Mouse (Mus musculus) liver, embryonic 14.5 days (tissue): Measurements from ENCODE around the gene Optn. TPM values are rescaled to one million over a fixed set of nuclear protein-coding genes. Genes with fewer than 3 reads are reported as not detected.

Experiments
- ATAC-seq: fragments of 200-750 bp; cut with Nextera tagmentation; 2 replicates; pipeline ENCODE4 v1.8.0; 2017; ENCODE audit warnings: moderate number of reproducible peaks, mild to moderate bottlenecking, moderate library complexity; ENCODE audit not compliant: insufficient read depth
- DNase-seq, 3 experiments: peaks; one replicate each; pipeline ENCODE4 v3.0.0-alpha.2; 2012 to 2013; ENCODE audit warnings: low read depth in 3 of 3, low spot score in 3 of 3
- H3K27ac ChIP-seq: fragments of 300-500 bp; sonication (generic); 2 replicates; pipeline ENCODE4 v1.5.1; 2014; ENCODE audit warnings: moderate library complexity, mild to moderate bottlenecking, control low read depth, inconsistent platforms
- H3K27me3 ChIP-seq: fragments of 300-500 bp; sonication (generic); 2 replicates; pipeline ENCODE4 v1.6.1; 2014; ENCODE audit warnings: mild to moderate bottlenecking, low read length, moderate library complexity; ENCODE audit not compliant: control insufficient read depth, insufficient read depth
- H3K36me3 ChIP-seq: fragments of 300-500 bp; sonication (generic); replicated peaks from 2 replicates; pipeline ENCODE4 v1.6.1; 2014; ENCODE audit warnings: low read depth; ENCODE audit not compliant: control insufficient read depth, insufficient read depth
- H3K4me1 ChIP-seq, 2 experiments: fragments of 200-500 bp in 1 of 2; fragments of 300-500 bp in 1 of 2; sonication (generic) in 1 of 2; replicated peaks; 2 replicates each; pipeline ENCODE4 v1.6.1; 2012 to 2014; ENCODE audit warnings: antibody characterized with exemption in 1 of 2, inconsistent platforms in 1 of 2, low read length in 1 of 2; ENCODE audit not compliant: control insufficient read depth in 2 of 2, insufficient read depth in 2 of 2
- H3K4me2 ChIP-seq: fragments of 300-500 bp; sonication (generic); 2 replicates; pipeline ENCODE4 v1.6.1; 2014; ENCODE audit warnings: low read depth, mild to moderate bottlenecking, control low read depth, moderate library complexity
- H3K4me3 ChIP-seq, 2 experiments: fragments of 200-500 bp in 1 of 2; fragments of 300-500 bp in 1 of 2; sonication (generic) in 1 of 2; 2 replicates each; pipeline ENCODE4 v1.5.1; 2012 to 2014; ENCODE audit warnings: low read depth in 2 of 2, low read length in 2 of 2, mild to moderate bottlenecking in 2 of 2, control low read depth in 1 of 2, inconsistent platforms in 1 of 2, moderate library complexity in 1 of 2; ENCODE audit not compliant: insufficient read depth in 1 of 2
- H3K9ac ChIP-seq: fragments of 300-500 bp; sonication (generic); replicated peaks from 2 replicates; pipeline ENCODE4 v1.6.1; 2014; ENCODE audit warnings: mild to moderate bottlenecking, control low read depth, moderate library complexity
- H3K9me3 ChIP-seq: fragments of 300-500 bp; sonication (generic); 2 replicates; pipeline ENCODE4 v1.6.1; 2016; ENCODE audit warnings: low read length, mixed read lengths; ENCODE audit not compliant: control insufficient read depth
- CTCF ChIP-seq: IDR thresholded peaks from 2 replicates; pipeline ENCODE4 v1.5.1; 2016; ENCODE audit warnings: antibody characterized with exemption, low read depth, control low read depth
- EP300 ChIP-seq: IDR thresholded peaks from 2 replicates; pipeline ENCODE4 v1.6.1; 2016; ENCODE audit warnings: antibody characterized with exemption, low read depth
- WGBS: fragments of 180-500 bp; shearing (Covaris S2); extraction: QIAGEN DNeasy Blood & Tissue Kit; methylation state at CpG from one replicate; pipeline ENCODE4 v1.1.7; 2014; ENCODE audit not compliant: insufficient replicate concordance; 5-methylcytosine and 5-hydroxymethylcytosine counted together
- polyA plus RNA-seq, 2 experiments: library from polyadenylated mRNA; depleted of rRNA in 1 of 2; stranded (reverse) in 1 of 2; unstranded in 1 of 2; fragments of >200 nt; fragmentation: Nextera tagmentation in 1 of 2; extraction: Ambion mirVana in 1 of 2; gene quantifications; 2 replicates each; pipeline versions ENCODE4 v1.2.1 to v1.2.3; 2012 to 2014

Gene Optn
- polyA plus RNA-seq, 2 experiments: 6.4 to 15.6 TPM

DNA sequence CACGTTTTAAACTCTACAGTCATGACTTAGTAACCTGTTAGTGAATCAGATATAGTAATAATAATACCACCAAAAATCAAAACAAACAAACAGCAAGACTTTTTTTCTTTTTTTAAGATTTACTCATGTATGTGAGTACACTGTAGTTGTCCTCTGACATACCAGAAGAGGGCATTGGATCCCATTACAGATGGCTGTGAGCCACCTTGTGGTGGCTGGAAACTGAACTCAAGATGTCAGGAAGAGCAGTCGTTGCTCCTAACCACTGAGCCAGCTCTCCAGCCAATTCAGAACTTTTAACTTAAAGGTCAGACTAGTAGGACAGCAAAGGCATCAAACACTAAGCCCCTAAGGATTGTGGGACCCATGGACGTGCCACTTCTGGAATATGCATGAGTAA is 64.9 kb downstream of the Optn start:
- no peaks in the 10 kb centered on the region for H3K27me3 ChIP-seq
- ATAC-seq (no peak), DNase-seq (no peak)
- H3K36me3 ChIP-seq: peaks cover 91% of the 10 kb centered on the region
- H3K4me3 ChIP-seq: no peak overlapping the region
- peaks cover 0 to 2% of the 10 kb centered on the region in 2 experiments; a peak in 1 of 4 replicates for H3K4me1 ChIP-seq
- H3K9ac ChIP-seq: no peak overlapping the region
- WGBS: 69% methylated on average over 3 of the region's 3 CpGs
- H3K27ac ChIP-seq: no peak overlapping the region
- H3K4me2 ChIP-seq: no peak overlapping the region
- TF ChIP-seq CTCF (peak; percentile 42), EP300 (no peak)
- no peaks in the 10 kb centered on the region for H3K9me3 ChIP-seq

GRCm38 (mm10) chr2:4996421-4996824 is 67.4 kb downstream of the Optn start:
- H3K9me3 ChIP-seq: no peaks in the 10 kb centered on the region
- H3K36me3 ChIP-seq: peaks cover 89% of the 10 kb centered on the region
- TF ChIP-seq CTCF (no peak), EP300 (no peak)
- no peak overlapping the region for H3K27ac ChIP-seq
- ATAC-seq (no peak), DNase-seq (no peak)
- no peak overlapping the region for H3K4me2 ChIP-seq
- peaks cover 0 to 2% of the 10 kb centered on the region in 2 experiments; a peak in 1 of 4 replicates for H3K4me1 ChIP-seq
- no peak overlapping the region for H3K4me3 ChIP-seq
- H3K27me3 ChIP-seq: no peaks in the 10 kb centered on the region
- 81% methylated on average over 6 of the region's 6 CpGs for WGBS
- no peak overlapping the region for H3K9ac ChIP-seq

- peaks cover 0 to 2% of the 10 kb centered on the region in 2 experiments; a peak in 1 of 4 replicates for H3K4me1 ChIP-seq
- ATAC-seq (no peak), DNase-seq (no peak)
- H3K36me3 ChIP-seq: peaks cover 88% of the 10 kb centered on the region
- H3K9me3 ChIP-seq: no peaks in the 10 kb centered on the region
- H3K27ac ChIP-seq: no peak overlapping the region
- whole genome bisulfite sequencing: 82% methylated on average over 11 of the region's 11 CpGs
- no peak overlapping the region for H3K4me2 ChIP-seq
- no peak overlapping the region for H3K9ac ChIP-seq
- H3K27me3 ChIP-seq: no peaks in the 10 kb centered on the region
- TF ChIP-seq CTCF: no peak
- no peak overlapping the region for H3K4me3 ChIP-seq
Measured at GRCm38 (mm10) chr2:4995646-4996045, 68.2 kb downstream of the Optn start.

DNA sequence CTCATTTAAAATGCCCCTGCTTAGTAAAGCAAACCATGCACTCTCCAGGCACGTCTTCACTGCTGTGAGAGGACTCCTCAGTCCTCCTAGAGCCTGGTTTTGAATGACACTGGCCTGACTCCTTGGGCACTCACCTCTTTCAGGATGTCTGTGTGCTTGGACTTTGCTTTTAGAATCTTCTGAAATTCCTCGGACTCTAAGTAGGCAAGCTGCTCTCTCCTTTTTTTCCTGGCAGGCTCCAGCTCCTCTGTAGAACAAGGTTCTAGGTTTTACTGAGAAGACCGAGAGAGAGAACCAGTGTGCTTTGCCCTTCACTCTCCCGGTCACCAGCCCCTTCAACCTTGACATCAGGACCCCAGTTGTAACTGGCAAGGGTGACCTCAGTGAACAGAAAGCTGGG is 69.4 kb downstream of the Optn start:
- WGBS: 88% methylated on average over 4 of the region's 4 CpGs
- Histone ChIP-seq H3K4me1 (peaks cover 0 to 2% of the 10 kb centered on the region in 2 experiments; a peak in 1 of 4 replicates), H3K36me3 (peaks cover 86% of the 10 kb centered on the region), H3K4me2 (no peak overlapping the region), H3K27me3 (no peaks in the 10 kb centered on the region), H3K9ac (no peak overlapping the region), H3K4me3 (no peak overlapping the region), H3K9me3 (no peaks in the 10 kb centered on the region), H3K27ac (no peak overlapping the region)
- ATAC-seq (no peak), DNase-seq (no peak)
- TF ChIP-seq CTCF (no peak), EP300 (no peak)

DNA sequence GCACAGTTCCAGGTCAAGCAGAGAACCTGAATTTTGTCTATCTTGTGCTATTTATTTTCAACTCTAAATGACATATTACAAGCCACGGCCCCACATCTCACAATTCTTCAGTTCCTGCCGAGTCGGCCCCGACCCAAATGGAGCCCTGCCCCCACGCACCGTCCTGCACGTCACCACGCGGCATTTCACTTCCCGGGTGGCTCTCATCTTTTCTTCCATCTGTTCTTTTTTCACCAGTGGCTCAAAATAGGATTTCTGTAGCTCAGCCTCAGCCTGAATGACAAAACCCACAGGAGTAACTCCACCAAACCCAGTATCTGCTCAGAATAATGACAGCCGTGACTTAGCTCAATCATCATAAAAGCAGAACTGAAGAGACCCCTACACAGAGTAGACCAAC is 70.3 kb downstream of the Optn start:
- no peak for DNase-seq
- peaks cover 0 to 2% of the 10 kb centered on the region in 2 experiments; a peak in 1 of 4 replicates for H3K4me1 ChIP-seq
- WGBS: 83% methylated on average over 11 of the region's 11 CpGs
- no peak overlapping the region for H3K9ac ChIP-seq
- no peak for ATAC-seq
- H3K4me2 ChIP-seq: no peak overlapping the region
- no peak overlapping the region for H3K4me3 ChIP-seq
- no peaks in the 10 kb centered on the region for H3K27me3 ChIP-seq
- no peak overlapping the region for H3K27ac ChIP-seq
- TF ChIP-seq EP300 (no peak), CTCF (no peak)
- peaks cover 78% of the 10 kb centered on the region for H3K36me3 ChIP-seq
- no peaks in the 10 kb centered on the region for H3K9me3 ChIP-seq
